Mouse (Mus musculus) midbrain, embryonic 12.5 days (tissue): ENCODE measurements around the gene Rnf25. TPM values are rescaled to one million over a fixed set of nuclear protein-coding genes. Genes with fewer than 3 reads are reported as not detected.

Source experiments
- ATAC-seq: fragments of 200-750 bp; cut with Nextera tagmentation; 2 replicates; pipeline ENCODE4 v1.8.0; 2017; ENCODE audit warnings: low read depth, moderate TSS enrichment, moderate library complexity; ENCODE audit not compliant: low FRiP score
- H3K27ac ChIP-seq: fragments of 300-500 bp; sonication (generic); replicated peaks from 2 replicates; pipeline ENCODE4 v1.5.1; 2016; ENCODE audit warnings: mild to moderate bottlenecking
- H3K27me3 ChIP-seq: fragments of 300-500 bp; sonication (generic); 2 replicates; pipeline ENCODE4 v1.6.1; 2016; ENCODE audit warnings: mild to moderate bottlenecking
- H3K36me3 ChIP-seq: fragments of 300-500 bp; sonication (generic); 2 replicates; pipeline ENCODE4 v1.6.1; 2016
- H3K4me1 ChIP-seq: fragments of 300-500 bp; sonication (generic); 2 replicates; pipeline ENCODE4 v1.6.1; 2016
- H3K4me2 ChIP-seq: fragments of 300-500 bp; sonication (generic); replicated peaks from 2 replicates; pipeline ENCODE4 v1.6.1; 2016; ENCODE audit warnings: mild to moderate bottlenecking, moderate library complexity
- H3K4me3 ChIP-seq: fragments of 300-500 bp; sonication (generic); 2 replicates; pipeline ENCODE4 v1.5.1; 2016; ENCODE audit warnings: mild to moderate bottlenecking
- H3K9ac ChIP-seq: fragments of 300-500 bp; sonication (generic); replicated peaks from 2 replicates; pipeline ENCODE4 v1.6.1; 2016; ENCODE audit warnings: mild to moderate bottlenecking, moderate library complexity
- H3K9me3 ChIP-seq: fragments of 300-500 bp; sonication (generic); 2 replicates; pipeline ENCODE4 v1.6.1; 2016; ENCODE audit warnings: mild to moderate bottlenecking
- WGBS: fragments of 180-500 bp; shearing (Covaris S2); methylation state at CpG from one replicate; pipeline ENCODE4 v1.1.7; 2016; 5-methylcytosine and 5-hydroxymethylcytosine counted together
- microRNA-seq: library from miRNA; unstranded; fragments of <30 nt; microRNA quantifications from one replicate; pipeline ENCODE4, GENCODE M21; 2017
- polyA plus RNA-seq: library from polyadenylated mRNA; unstranded; fragments of >200 nt; fragmentation: Nextera tagmentation; extraction: Ambion mirVana; gene quantifications from 2 replicates; pipeline ENCODE4 v1.2.1, GENCODE M21; 2016

Gene Rnf25
- polyA plus RNA-seq, 1 experiment from 2014 or later = 35.5 TPM

- H3K4me1 ChIP-seq = peaks cover 20% of the 10 kb centered on the region
- H3K9me3 ChIP-seq = no peaks in the 10 kb centered on the region
- H3K4me3 ChIP-seq = no peak overlapping the region
- H3K27ac ChIP-seq = no peak overlapping the region
- peaks cover 20% of the 10 kb centered on the region; the same call in 1 of the 2 replicates for H3K36me3 ChIP-seq
- no peak overlapping the region for H3K4me2 ChIP-seq
- no peak for ATAC-seq
- no peak overlapping the region for H3K9ac ChIP-seq
- 90% methylated on average over 3 of the region's 3 CpGs for WGBS
- H3K27me3 ChIP-seq = no peaks in the 10 kb centered on the region
These were observed 16.4 kb downstream of the Rnf25 start for GRCm38 (mm10) chr1:74584616-74585398.

GRCm38 (mm10) chr1:74582621-74583020 lies 18.6 kb downstream of the Rnf25 start:
- no peak overlapping the region for H3K4me3 ChIP-seq
- peaks cover 38% of the 10 kb centered on the region for H3K36me3 ChIP-seq
- no peak overlapping the region for H3K4me2 ChIP-seq
- H3K4me1 ChIP-seq = peaks cover 15% of the 10 kb centered on the region
- no peaks in the 10 kb centered on the region for H3K27me3 ChIP-seq
- no peak for ATAC-seq
- WGBS = 75% methylated on average over 3 of the region's 3 CpGs
- no peak overlapping the region for H3K27ac ChIP-seq
- H3K9me3 ChIP-seq = no peaks in the 10 kb centered on the region
- H3K9ac ChIP-seq = no peak overlapping the region

- Histone ChIP-seq H3K36me3 (peaks cover 92% of the 10 kb centered on the region), H3K27me3 (no peaks in the 10 kb centered on the region), H3K4me2 (no peak overlapping the region), H3K9me3 (no peaks in the 10 kb centered on the region), H3K4me3 (no peak overlapping the region), H3K27ac (no peak overlapping the region), H3K9ac (no peak overlapping the region), H3K4me1 (no peaks in the 10 kb centered on the region)
- 94% methylated on average over 29 of the region's 29 CpGs for WGBS
- ATAC-seq = no peak
These were observed 31.2 kb downstream of the Rnf25 start for GRCm38 (mm10) chr1:74569739-74570719.

GRCm38 (mm10) chr1:74565834-74566233 lies 35.4 kb downstream of the Rnf25 start:
- Histone ChIP-seq H3K36me3 (peaks cover 72% of the 10 kb centered on the region), H3K4me1 (no peaks in the 10 kb centered on the region), H3K27me3 (no peaks in the 10 kb centered on the region), H3K9ac (no peak overlapping the region), H3K4me2 (no peak overlapping the region), H3K9me3 (no peaks in the 10 kb centered on the region), H3K4me3 (no peak overlapping the region), H3K27ac (no peak overlapping the region)
- no peak for ATAC-seq
- 55% methylated on average over 6 of the region's 6 CpGs for WGBS

GRCm38 (mm10) chr1:74559061-74559460 lies 42.1 kb downstream of the Rnf25 start:
- H3K4me2 ChIP-seq = no peak overlapping the region
- H3K27me3 ChIP-seq = no peaks in the 10 kb centered on the region
- WGBS = 86% methylated on average over 5 of the region's 5 CpGs
- peaks cover 10% of the 10 kb centered on the region; the same call in 1 of the 2 replicates for H3K36me3 ChIP-seq
- H3K4me3 ChIP-seq = no peak overlapping the region
- no peak overlapping the region for H3K27ac ChIP-seq
- no peak for ATAC-seq
- H3K9me3 ChIP-seq = no peaks in the 10 kb centered on the region
- H3K9ac ChIP-seq = no peak overlapping the region
- no peaks in the 10 kb centered on the region for H3K4me1 ChIP-seq

- no peak for ATAC-seq
- 34% methylated on average over 4 of the region's 4 CpGs for WGBS
These were observed 57.0 kb downstream of the Rnf25 start, which contains the start of gene Usp37 for GRCm38 (mm10) chr1:74544184-74544583. TSS of gene Usp37 (minus strand) at chr1:74544284.

More at GRCm38 (mm10) chr1:74544184-74544583, 57.0 kb downstream of the Rnf25 start, which contains the start of gene Usp37:
- Histone ChIP-seq H3K27me3 (no peaks in the 10 kb centered on the region), H3K4me3 (no peak within 1 kb of the TSS), H3K27ac (no peak within 1 kb of the TSS), H3K9me3 (no peaks in the 10 kb centered on the region), H3K4me2 (no peak within 1 kb of the TSS; the same call in 1 of the 2 replicates), H3K9ac (no peak within 1 kb of the TSS), H3K36me3 (no peaks in the 10 kb centered on the region), H3K4me1 (peaks cover 10% of the 10 kb centered on the region)

Small RNA genes within 50 kb of the gene (microRNA-seq; reads per million reads assigned to microRNA genes)
- not detected for gene Gm25035

Other genes with a start within 250 kb of the Rnf25 start
- 0.58 and 0.66 TPM in 2 replicates for gene Catip, start 239.3 kb downstream of the Rnf25 start, polyA plus RNA-seq
- gene Slc11a1, start 226.2 kb downstream of the Rnf25 start, polyA plus RNA-seq = 2.3 and 2.4 TPM in 2 replicates
- 28.9 and 31.0 TPM in 2 replicates for gene Ctdsp1, start 209.9 kb downstream of the Rnf25 start, polyA plus RNA-seq
- 0.28 and 0.55 TPM in 2 replicates for gene Vil1, start 192.0 kb downstream of the Rnf25 start, polyA plus RNA-seq
- 74.3 TPM in 2 replicates for gene Cnot9, start 95.3 kb downstream of the Rnf25 start, polyA plus RNA-seq
- 1.1 and 1.5 TPM in 2 replicates for gene Plcd4, start 58.5 kb downstream of the Rnf25 start, polyA plus RNA-seq
- 42.1 and 44.2 TPM in 2 replicates for gene Usp37, start 57.1 kb downstream of the Rnf25 start, polyA plus RNA-seq
- 10.6 and 11.2 TPM in 2 replicates for gene Zfp142, start 13.2 kb downstream of the Rnf25 start, polyA plus RNA-seq
- 16.4 and 17.0 TPM in 2 replicates for gene Bcs1l, start 13.1 kb downstream of the Rnf25 start, polyA plus RNA-seq
- 25.3 and 25.9 TPM in 2 replicates for gene Stk36, start within 50 bp of the Rnf25 start, polyA plus RNA-seq
- 43.7 and 51.9 TPM in 2 replicates for gene Ttll4, start 60.3 kb upstream of the Rnf25 start, polyA plus RNA-seq
- gene Cyp27a1, start 112.2 kb upstream of the Rnf25 start, polyA plus RNA-seq = 4.2 and 5.8 TPM in 2 replicates
- not detected in 2 replicates for gene Prkag3, start 147.8 kb upstream of the Rnf25 start, polyA plus RNA-seq
- gene Wnt6, start 170.5 kb upstream of the Rnf25 start, polyA plus RNA-seq = 5.0 and 7.9 TPM in 2 replicates
- 1.7 and 1.8 TPM in 2 replicates for gene Wnt10a, start 190.1 kb upstream of the Rnf25 start, polyA plus RNA-seq